Mouse (Mus musculus) ES-Bruce4 (cell line): ENCODE data around the gene Tll2. TPM values are rescaled to one million over a fixed set of nuclear protein-coding genes. Genes with fewer than 3 reads are reported as not detected.

Source experiments
- H3K27ac ChIP-seq: 2 replicates; pipeline ENCODE4 v1.5.1; 2012; ENCODE audit warnings: low read length, inconsistent platforms; ENCODE audit not compliant: insufficient read depth
- H3K27me3 ChIP-seq: 2 replicates; pipeline ENCODE4 v1.6.1; 2012; ENCODE audit warnings: mild to moderate bottlenecking, low read length, inconsistent platforms; ENCODE audit not compliant: control insufficient read depth, poor library complexity, insufficient read depth, severe bottlenecking
- H3K36me3 ChIP-seq: 2 replicates; pipeline ENCODE4 v1.6.1; 2012; ENCODE audit warnings: inconsistent platforms, mild to moderate bottlenecking, low read length, moderate library complexity; ENCODE audit not compliant: control insufficient read depth, poor library complexity, insufficient read depth, severe bottlenecking
- H3K4me1 ChIP-seq: one replicate; pipeline ENCODE4 v1.8.1; 2011; ENCODE audit warnings: low read length; ENCODE audit not compliant: control insufficient read depth, insufficient read depth
- H3K4me3 ChIP-seq: 2 replicates; pipeline ENCODE4 v1.5.1; 2011; ENCODE audit warnings: low read depth, mild to moderate bottlenecking, low read length
- H3K9ac ChIP-seq: 2 replicates; pipeline ENCODE4 v1.6.1; 2012; ENCODE audit warnings: low read depth, mild to moderate bottlenecking, inconsistent platforms; ENCODE audit not compliant: poor library complexity, severe bottlenecking
- H3K9me3 ChIP-seq: replicated peaks from 2 replicates; pipeline ENCODE4 v1.6.1; 2012; ENCODE audit warnings: mild to moderate bottlenecking, low read length, inconsistent platforms; ENCODE audit not compliant: control insufficient read depth, poor library complexity, insufficient read depth, severe bottlenecking
- CTCF ChIP-seq: IDR thresholded peaks from one replicate; pipeline ENCODE4 v1.8.1; 2011; ENCODE audit warnings: low read depth, low read length
- EP300 ChIP-seq: IDR thresholded peaks from 2 replicates; pipeline ENCODE4 v1.6.1; 2011; ENCODE audit warnings: low read depth, low read length; ENCODE audit not compliant: insufficient read depth
- POLR2A ChIP-seq: IDR thresholded peaks from one replicate; pipeline ENCODE4 v1.8.1; 2011; ENCODE audit warnings: low read length; ENCODE audit not compliant: insufficient read depth
- polyA plus RNA-seq: library from polyadenylated mRNA; stranded (reverse); fragments of >200 nt; gene quantifications from 2 replicates; pipeline ENCODE4 v1.2.4, GENCODE M21; 2011; ENCODE audit warnings: low read depth; ENCODE audit not compliant: missing spikeins, insufficient read depth, insufficient read length

Tll2 gene
- polyA plus RNA-seq, 1 experiment, result not detected

DNA sequence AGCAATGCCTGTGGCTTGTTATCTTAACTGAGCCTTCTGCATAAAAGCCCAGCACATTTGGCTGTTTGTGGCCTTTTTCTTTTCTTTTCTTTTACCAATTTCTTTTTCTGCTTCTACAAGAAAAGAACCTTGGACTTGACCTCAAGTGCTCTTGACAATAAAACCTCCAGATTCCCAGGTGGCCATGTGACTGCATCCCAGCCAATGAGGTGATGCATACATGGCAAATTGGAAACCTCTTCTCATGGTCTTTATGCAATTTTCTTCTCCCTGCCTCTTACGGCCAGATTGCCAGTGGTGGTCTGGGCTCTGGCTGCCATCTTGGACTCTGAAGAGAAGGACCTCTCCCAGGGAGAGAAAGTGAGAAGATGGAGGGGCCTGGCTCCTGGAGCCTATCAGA is 13.3 kb downstream of the Tll2 start:
- H3K4me3 ChIP-seq, result no peak overlapping the region
- H3K9me3 ChIP-seq, result no peaks in the 10 kb centered on the region
- no peak overlapping the region for H3K27ac ChIP-seq
- H3K4me1 ChIP-seq, result no peaks in the 10 kb centered on the region
- TF ChIP-seq CTCF (no peak), EP300 (no peak), POLR2A (no peak)
- no peaks in the 10 kb centered on the region for H3K27me3 ChIP-seq
- no peak overlapping the region for H3K9ac ChIP-seq
- no peaks in the 10 kb centered on the region for H3K36me3 ChIP-seq

- Histone ChIP-seq H3K27ac (no peak overlapping the region), H3K27me3 (no peaks in the 10 kb centered on the region), H3K9me3 (no peaks in the 10 kb centered on the region), H3K9ac (no peak overlapping the region), H3K36me3 (no peaks in the 10 kb centered on the region), H3K4me1 (no peaks in the 10 kb centered on the region), H3K4me3 (no peak overlapping the region)
- TF ChIP-seq EP300 (no peak), POLR2A (no peak), CTCF (no peak)
Observed at GRCm38 (mm10) chr19:41192953-41193352, 13.7 kb downstream of the Tll2 start.

- Histone ChIP-seq H3K27me3 (no peaks in the 10 kb centered on the region), H3K9me3 (no peaks in the 10 kb centered on the region), H3K27ac (no peak overlapping the region), H3K4me1 (no peaks in the 10 kb centered on the region), H3K4me3 (no peak overlapping the region), H3K9ac (no peak overlapping the region), H3K36me3 (no peaks in the 10 kb centered on the region)
- TF ChIP-seq EP300, result no peak
- no peak for TF ChIP-seq POLR2A
- TF ChIP-seq CTCF, result no peak
Observed at GRCm38 (mm10) chr19:41191724-41192123, 14.9 kb downstream of the Tll2 start.

- Histone ChIP-seq H3K9ac (no peak overlapping the region), H3K4me1 (no peaks in the 10 kb centered on the region), H3K27me3 (no peaks in the 10 kb centered on the region), H3K36me3 (no peaks in the 10 kb centered on the region), H3K4me3 (no peak overlapping the region), H3K9me3 (no peaks in the 10 kb centered on the region), H3K27ac (no peak overlapping the region)
- TF ChIP-seq CTCF (no peak), EP300 (no peak), POLR2A (no peak)
Observed at GRCm38 (mm10) chr19:41190876-41191434, 15.7 kb downstream of the Tll2 start.

DNA sequence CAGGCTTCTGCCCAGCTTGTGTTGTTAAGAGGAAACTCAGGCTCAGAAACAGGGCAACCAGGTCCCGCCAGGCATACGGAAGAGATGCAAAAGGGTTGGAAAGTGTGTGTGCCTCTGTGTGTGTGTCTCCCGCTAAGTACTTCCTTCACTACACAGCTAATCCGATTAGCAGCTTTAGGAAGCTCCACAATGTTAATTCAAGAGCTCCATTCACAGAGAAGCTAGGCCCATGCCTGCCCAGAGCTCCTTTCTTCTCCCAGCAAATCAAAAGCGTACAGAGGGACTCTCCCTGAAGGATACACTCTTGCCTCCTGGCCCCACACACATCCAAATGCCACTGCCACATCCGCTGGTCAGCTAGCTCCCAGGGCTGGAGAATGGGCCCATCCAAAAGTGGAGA is 29.3 kb downstream of the Tll2 start:
- Histone ChIP-seq H3K4me1 (no peaks in the 10 kb centered on the region), H3K9me3 (no peaks in the 10 kb centered on the region), H3K27me3 (no peaks in the 10 kb centered on the region), H3K36me3 (no peaks in the 10 kb centered on the region), H3K27ac (no peak overlapping the region), H3K9ac (no peak overlapping the region), H3K4me3 (no peak overlapping the region)
- TF ChIP-seq EP300 (no peak), POLR2A (no peak), CTCF (no peak)

DNA sequence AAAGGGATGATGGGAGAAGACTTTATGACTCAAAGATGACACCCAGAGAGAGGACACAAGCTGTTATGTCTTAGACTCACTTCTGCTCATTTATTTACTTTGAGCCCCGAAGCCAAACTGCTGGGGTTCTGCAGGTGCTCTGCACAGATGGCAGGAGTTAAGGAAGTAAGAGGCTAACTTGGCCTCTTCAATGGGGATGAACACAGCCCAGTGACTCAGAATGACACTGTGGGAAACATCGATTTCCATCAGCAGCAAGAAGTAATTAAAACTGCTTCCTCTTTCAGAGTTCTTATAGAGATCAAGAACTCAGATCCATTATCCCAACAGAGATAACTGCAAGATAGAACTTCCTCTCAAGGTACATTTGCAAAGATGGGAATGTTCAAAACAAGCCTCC is 29.8 kb downstream of the Tll2 start:
- TF ChIP-seq POLR2A (no peak), EP300 (no peak), CTCF (no peak)
- Histone ChIP-seq H3K4me1 (no peaks in the 10 kb centered on the region), H3K27ac (no peak overlapping the region), H3K36me3 (no peaks in the 10 kb centered on the region), H3K9ac (no peak overlapping the region), H3K27me3 (no peaks in the 10 kb centered on the region), H3K4me3 (no peak overlapping the region), H3K9me3 (no peaks in the 10 kb centered on the region)
